Mouse (Mus musculus) liver, embryonic 14.5 days (tissue): ENCODE measurements at regions not wholly inside any gene's neighbourhood (a gene's known extent, or its start where the extent isn't known, plus 50 kb on each side); places are given as distances from the start of the nearest gene placed in this dataset.

Experiments used
- CTCF ChIP-seq: IDR thresholded peaks from 2 replicates; pipeline ENCODE4 v1.5.1; 2016; ENCODE audit warnings: antibody characterized with exemption, low read depth, control low read depth
- EP300 ChIP-seq: IDR thresholded peaks from 2 replicates; pipeline ENCODE4 v1.6.1; 2016; ENCODE audit warnings: antibody characterized with exemption, low read depth

- TF ChIP-seq CTCF (no peak), EP300 (no peak)
These were observed 180.9 kb downstream of the Olfr1505 start for GRCm38 (mm10) chr19:14094191-14094590.
